Mouse (Mus musculus) adrenal gland, adult 2 months (tissue): Measurements from ENCODE around the gene Cab39. TPM values are rescaled to one million over a fixed set of nuclear protein-coding genes. Genes with fewer than 3 reads are reported as not detected.
A peak's percentile ranks its signal among the peaks of the same experiment; 100 is the strongest.

ENCODE experiments used
- DNase-seq: peaks from one replicate; pipeline ENCODE4 v3.0.0; 2021
- polyA plus RNA-seq: library from polyadenylated mRNA; depleted of rRNA; stranded (reverse); fragments of >200 nt; gene quantifications from 2 replicates; pipeline ENCODE4 v1.2.3, GENCODE M21; 2012
- total RNA-seq, 2 experiments: library from RNA; stranded (reverse); gene quantifications; 2 replicates each; pipeline ENCODE4 v1.2.3; 2021

The Cab39 gene
- total and polyA plus RNA-seq, 3 experiments = 48.6 to 124 (median 124) TPM

DNA sequence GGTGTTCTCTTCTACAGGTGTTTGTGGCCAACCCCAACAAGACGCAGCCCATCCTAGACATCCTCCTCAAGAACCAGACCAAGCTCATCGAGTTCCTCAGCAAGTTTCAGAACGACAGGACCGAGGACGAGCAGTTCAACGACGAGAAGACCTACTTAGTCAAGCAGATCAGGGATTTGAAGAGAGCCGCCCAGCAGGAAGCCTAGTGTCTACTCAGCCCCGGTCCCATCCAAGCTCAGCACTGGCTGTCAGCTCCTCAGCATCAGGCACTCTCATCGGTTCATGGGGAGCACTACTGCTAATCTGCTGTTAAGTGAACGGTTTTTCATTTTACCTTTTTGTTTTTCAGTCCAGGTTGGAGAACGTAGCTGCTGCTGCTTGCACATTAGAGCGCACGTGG lies 55.8 kb downstream of the Cab39 start:
- no peak for DNase-seq

DNA sequence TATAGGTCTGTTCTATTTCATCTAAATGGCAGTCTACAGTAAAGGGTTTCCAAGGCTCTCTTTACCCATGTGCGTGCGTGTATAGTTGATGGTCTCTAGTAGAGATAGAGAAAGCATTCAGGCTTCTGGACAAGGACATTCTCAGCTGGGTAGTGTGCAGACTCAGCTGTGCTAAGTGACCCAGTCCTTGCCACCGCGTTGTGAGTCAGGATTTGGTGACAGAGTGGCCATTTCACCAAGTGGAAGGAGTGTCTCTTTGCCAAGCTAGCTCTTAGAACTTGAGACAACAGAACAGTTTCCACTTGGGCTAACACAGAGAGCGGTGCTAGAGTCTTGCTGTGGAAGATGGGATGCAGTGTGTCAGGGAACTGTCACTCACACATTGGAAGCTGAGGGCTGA lies 57.6 kb downstream of the Cab39 start:
- DNase-seq = peak; percentile 78

DNA sequence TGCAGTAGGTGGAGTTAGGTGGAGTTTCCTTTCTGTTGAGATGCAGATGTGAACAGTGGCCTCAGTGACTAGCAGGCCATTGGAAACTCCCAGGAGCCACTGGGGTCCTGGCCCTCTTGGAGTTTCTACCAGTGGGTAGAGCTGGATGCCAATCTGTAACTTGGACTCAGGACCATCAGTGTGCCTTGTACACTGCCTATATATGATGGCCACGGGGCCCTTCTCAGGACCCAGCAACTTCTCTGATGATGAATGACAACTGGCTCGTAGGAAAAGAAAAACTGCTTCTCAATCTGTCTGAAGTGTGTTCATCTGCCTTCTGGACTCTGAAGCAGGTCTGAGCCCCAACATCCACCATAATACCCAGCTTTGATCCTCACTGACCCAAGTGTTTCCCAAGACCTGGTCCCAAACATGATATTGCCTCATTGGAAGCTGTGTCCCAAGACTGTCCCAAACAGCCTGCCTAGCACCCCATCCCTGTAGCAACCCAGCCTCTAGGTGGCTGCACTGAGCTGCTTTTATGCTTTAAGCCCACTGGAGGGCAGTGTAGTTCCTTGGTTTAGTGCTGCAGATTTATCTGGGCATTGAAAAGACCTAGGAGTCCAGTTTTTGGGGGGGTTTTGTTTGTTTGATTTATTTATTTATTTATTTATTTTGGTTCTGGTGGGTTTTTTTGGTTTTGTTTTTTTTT lies 59.9 kb downstream of the Cab39 start:
- DNase-seq = peak; percentile 78

DNA sequence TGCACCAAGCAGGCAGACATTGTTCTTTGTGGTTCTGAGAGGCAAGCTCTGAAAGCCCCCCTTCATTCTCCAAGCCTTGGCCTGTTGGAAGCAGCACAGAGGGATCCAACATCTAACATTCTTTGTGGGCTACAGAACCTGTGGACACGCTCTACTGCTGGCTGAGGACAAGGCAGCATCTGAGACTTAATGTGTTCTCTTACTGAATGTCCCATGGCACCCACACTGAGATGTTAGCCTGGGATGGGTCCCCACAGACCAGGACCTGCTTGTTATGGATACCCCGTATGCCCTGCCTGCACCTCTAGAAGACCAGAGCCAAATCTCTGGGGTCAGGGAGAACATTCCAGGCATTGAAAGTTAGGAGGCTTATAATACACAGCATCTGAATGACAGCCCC lies 60.6 kb downstream of the Cab39 start:
- no peak for DNase-seq

DNA sequence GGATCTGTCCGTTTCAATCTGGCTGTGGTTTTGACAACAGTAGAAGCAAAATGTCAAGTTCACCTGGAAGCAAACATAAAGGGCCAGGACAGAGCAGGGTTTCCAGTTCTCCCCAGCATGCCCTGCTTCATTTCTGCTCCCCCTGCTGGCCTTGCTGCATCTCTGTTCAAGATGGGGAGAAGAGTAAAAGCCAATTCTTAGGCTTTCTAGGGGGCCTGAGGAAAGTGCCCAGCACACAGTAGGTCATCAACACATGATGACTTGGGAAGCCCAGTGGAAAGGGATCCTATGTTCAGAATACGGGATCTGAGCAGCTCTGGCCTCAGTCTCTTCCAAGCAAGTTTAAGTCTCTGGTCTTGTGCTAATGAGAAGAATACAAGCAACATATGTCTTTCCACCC lies 61.2 kb downstream of the Cab39 start:
- no peak for DNase-seq

DNA sequence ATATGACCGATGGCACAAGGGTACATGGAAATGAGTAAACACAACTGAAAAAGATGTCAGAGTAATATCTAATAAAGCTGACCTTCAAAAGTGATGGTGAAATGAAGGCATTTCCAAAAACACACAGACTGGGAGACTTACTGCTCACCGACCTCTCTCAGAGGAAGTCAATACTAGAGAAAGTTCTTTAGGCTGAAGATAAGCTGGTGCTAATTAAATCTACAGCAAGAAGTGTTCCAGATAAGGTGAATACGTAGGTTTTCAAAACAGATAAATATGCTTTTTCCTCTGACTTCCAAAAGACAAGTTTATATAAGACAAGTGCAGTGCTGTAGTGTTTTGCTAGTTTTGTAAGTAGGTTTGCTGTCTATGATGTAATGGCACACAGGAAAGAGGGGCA lies 63.0 kb downstream of the Cab39 start:
- no peak for DNase-seq

DNA sequence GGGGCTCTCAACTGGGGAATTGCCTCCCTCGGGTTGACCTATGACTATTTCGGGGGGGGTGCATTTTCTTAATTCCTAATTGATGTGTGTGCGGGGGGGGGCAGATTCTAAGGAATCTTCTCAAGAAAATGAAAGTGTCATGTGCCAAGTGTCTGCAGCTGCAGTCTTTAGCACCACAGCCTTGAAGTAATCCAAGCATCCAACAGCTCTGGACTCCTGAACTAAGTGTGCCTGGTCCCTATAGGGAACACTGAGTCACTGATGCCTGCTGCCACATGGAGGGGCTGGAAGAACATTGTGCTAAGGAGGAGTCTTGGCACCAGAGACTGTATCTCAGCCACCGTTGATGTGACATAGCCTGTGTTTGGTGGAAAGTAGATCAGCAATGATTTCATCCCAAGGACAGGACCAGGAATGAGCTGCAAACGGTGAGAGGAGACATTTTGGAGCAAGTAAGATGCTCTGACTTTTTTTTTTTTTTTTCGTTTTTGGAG lies 64.1 kb downstream of the Cab39 start:
- no peak for DNase-seq

DNA sequence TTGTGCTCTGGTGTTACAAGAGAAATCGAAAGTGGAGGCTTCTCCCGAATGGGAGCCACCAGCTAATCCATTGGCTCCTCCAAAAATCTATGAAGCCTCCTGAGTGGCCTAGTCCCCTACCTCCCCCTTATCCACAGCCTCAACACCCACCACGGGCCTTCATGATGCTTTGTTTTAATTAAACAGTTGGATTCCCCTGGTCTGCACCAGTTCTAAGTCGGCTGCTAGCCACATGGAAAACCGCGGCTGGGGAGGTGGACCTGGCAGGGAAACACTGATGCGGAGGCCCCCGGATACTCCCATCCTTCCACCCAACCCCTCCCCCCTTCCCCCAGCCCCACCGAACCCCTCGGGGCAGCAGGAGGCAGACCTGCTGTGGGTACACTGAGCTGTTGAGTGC lies 71.1 kb downstream of the Cab39 start:
- DNase-seq = no peak

DNA sequence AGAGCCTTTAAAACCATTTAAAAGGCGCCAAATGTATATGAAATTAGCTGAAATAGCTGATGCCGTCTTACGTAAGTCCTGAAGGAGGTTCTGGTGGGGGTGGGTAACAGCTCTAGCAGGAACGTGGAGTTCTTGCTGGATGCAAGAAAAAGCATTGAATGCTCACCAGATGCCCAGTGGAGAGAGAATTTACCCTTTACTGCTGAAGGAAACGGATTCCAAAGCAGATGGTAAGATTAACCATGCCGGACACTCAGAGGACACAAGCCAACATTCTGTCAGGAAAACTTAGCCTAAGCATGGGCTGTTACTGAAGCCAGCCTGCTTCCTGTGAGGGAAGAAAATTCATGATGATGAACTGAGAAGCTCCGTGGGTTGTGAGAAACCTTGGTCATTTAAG lies 76.8 kb downstream of the Cab39 start:
- DNase-seq = no peak

DNA sequence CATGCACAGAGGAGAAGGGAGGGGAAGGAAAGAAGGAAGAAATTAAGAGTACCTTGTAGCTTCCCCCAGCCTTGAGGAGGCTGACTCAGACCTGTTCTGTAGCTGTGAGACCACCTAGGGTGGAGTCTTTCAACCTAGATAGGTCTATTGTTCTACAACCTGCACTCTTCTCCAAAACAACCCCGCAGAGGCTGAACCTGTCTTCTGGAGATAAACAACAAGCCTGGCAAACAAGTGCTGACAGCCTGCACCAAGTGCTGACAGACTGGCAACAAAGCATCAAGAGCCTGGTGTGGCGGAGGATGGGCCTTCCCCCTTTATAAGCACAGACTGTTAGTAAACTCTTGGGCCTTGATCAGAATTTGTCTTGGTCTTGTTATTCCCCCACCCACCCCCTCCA lies 77.3 kb downstream of the Cab39 start:
- DNase-seq = no peak

DNA sequence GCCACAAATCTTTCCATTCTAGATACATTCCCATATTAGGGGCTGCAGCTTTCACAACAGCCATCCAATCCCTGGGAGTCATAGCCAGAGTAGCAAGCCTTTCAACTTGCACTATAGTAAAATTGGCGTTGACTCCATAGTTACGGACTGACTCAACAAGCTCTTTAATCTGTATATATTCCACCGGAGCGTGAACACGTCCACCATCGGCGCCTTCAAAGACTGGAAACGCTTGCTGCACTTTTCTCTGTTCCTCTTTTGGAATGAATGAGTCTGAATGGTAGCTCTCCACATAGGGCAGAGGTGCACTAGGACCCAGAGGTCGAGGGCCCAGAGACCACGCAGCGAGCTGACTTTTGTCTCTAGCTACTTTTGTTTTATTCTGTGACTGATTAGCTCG lies 88.8 kb downstream of the Cab39 start:
- no peak for DNase-seq

DNA sequence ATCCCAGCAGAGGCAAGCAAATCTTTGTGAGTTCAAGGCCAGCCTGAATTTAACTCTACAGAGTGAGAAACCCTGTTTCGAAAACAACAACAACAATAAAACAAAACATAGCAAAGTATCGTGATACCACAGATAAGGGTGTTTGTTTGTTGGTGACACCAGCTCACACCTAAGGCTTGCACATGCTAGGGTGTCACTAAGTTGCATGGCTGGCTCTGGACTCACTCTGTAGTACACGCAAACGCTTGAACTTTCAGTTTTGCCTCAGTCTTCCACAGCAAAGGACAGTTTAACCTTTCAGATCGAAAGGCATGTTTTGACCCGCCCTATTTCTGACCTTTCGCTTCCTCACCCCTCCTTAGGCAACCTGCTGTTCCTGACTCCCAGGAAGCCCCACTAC lies 94.0 kb downstream of the Cab39 start:
- no peak for DNase-seq

DNA sequence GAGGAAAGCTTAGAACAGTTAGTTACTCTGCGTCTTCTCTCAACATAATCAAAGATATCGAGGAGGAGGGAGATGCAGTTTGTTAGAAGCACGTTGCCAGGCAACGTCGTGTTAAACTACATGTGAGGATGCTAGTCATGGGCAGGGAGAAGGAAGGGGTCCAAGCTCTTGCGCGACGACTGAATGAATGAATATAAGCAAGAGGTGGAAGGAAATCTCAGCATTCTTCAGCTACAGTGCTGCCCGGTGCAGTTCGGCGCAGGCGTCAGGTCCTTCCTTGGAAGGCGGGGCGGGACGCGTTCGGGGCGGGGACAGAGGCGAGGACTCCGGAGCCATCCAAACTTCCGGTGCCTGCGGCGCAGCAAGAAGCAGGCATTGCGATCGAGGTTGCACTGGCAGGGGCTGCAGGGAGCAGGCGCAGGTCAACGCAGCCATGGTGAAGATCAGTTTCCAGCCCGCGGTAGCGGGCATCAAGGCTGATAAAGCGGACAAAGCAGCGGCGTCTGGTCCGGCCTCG lies 101.0 kb downstream of the Cab39 start, which contains the start of gene Itm2c:
Gene Itm2c, plus strand, starts transcription at position 51 of the 517 bp plus-strand sequence.
- DNase-seq = peak; percentile 95

DNA sequence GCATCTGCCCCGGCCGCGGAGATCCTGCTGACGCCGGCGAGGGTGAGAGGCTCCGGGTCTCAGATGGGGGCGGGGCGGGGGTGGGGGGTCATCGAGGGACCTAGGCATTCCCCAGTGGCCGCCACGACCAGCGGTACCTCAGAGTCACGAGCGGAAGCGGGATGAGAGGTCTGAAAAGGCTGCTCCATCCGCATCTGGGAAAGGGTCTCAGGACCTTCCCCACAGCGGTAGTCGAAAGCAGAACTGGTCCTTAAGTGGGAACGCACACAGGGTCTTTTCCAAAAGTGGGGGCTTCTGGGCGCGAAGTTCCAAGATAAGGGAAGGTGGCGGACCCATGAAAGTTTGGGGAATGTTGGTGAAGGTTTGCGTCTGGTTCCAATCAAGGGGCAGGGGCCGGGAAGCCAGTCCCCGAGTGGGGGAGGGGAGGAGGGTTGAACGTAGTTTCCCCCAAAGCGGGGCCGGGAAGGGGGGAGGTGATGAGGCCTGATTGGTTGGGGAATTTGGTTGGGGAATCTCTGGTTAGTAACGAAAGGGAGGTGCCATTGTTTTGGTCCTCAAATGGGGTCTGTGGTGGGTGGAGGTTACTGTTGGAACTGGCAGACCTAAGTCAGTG lies 101.6 kb downstream of the Cab39 start:
- DNase-seq = peak; percentile 59

DNA sequence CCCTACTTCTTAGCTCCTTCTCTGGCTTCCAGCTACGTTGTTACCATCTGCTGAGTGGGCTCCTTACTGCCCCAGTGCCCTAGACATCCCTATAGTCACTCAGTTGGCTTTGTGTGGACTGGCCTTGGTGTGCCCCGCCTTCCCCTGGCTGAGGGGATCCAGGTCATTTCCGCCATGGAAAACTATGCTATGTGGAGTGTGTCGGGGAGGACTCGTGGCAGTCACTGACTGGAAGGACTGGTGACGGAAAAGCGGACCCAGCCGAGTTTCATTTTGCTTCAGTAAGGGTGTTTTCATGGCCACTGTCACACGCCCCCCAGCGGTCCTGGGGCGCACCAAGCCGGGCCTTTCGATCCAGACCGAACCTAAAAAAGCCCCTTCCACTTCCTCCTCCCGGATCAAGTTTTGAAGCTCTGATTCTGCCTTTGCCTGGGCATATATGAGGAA lies 102.2 kb downstream of the Cab39 start:
- peak; percentile 85 for DNase-seq

DNA sequence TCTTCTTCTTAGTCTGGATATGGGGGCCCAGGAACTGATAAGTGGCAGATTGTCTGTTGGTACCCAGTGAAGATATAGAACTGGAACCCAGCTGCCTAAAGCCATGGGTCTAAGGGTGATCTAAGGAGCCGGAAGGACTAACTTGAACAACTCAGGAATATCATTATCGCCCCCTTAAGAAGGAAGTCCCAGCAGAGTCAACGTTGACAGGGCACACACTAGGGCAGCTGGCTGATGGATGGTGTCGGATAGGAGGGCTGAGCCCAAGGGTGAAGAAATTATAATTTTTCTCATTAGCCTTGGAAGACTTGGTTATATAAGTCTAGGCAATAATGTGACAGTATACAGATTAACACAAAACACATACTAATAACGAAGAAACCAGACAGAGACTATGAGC lies 102.9 kb downstream of the Cab39 start:
- DNase-seq = no peak

DNA sequence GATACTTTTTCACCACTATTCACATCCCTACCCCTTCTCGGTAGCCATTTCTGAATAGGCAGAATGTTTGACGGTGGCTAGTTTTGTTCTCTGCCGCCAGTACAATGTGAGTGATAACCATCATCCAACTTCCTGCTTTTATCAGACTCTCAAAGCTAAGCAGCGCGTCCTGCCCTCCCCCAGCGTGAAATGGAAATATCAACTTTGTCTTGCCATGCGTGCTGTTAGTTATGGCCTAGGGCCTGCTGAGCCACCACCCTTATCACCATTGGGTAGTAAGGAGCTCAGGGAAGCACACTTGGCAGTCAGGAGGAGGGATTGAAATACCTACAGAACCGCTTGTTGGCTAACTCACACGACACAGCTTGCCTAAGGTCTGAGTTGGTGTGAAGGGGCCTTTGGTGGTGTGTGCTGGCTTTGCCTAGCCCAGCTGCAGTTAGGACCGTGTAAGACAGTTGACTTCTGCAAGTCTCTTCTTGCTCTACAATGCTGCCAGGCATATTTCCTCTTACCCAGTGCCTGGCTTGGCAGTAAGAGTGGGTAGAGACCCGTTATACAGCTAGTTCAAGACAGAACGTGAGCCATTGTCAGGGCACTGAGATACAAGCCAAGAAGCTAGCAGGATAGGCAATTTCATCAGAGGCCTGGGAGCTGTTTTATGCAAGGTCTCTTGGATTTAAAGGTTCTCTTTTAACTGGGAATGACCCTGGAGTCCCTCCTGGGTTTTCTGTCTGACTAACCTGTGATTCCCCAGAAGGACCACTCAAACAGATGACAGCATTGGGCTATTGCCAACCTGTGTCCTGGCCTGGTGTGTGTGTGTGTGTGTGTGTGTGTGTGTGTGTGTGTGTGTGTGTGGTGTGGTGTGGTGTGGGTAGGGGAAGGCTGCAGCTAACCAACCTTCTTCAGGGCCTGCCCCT lies 103.8 kb downstream of the Cab39 start:
- DNase-seq = peak; percentile 60

DNA sequence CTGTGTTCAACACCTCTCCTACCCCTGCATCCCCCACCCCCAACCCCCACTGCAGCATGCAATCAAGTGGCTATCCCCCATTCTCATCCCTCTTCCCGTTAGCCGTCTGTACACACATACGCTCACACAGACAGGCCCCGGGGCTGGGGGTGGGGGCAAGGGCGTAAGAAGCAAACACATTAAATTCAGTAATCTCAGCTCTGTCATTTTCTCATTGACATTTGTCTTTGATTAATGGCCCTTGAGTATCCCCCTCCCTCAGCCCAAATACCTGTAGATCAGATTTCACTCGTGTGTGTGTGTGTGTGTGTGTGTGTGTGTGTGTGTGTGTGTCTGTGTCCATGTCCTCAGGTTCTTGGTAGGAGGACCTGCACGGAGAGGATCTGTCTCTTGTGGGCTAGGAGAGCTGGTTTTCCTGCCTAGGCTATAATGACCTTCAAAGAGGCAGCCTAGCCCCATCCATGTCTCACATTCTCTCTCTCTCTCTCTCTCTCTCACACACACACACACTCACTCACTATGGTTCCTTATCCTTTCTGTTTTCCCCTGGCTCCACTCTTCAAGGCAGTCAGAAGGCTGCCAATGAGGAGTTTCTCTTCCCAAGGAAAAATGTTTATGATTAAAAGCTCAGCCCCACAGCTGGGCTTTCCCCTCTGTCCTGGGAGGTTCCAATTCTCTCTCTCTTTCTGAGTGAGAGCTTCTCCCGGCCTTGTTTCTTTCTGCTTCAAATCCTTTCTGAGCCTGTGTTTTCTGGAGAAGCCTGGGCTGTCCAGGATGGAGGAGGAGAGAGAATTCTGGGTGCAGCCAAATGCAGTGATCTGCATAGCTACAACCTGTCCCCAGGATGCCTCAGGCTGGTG lies 104.9 kb downstream of the Cab39 start:
- DNase-seq = no peak

DNA sequence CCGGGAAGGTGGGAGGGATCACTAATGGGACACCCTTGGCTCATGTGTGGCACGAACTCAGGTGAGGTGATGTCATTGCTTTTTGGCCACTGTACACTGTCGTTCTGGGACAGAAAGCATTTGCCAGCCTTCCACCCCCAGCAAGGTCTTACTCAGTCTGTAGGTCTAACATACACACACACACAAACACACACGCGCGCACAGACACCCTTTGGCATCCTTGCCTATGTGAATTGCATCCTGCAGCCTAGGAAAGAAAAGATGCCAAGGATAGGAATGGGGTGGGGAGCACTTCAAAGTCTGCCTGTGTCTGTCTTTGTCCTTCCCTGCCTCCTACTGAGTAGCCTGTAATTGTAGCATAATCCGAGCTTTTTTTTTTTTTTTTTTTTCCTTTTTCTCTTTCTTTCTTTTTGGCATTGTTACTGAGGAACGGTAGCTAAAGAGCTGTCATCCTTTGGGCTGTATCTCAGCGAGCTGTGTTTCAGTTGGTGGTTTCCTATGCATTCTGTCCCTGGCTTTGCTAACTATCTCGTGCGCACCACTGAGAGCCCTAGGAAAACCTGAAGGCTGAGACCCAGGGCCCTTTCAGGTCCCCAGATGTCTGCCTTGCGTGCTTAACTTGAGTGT lies 105.6 kb downstream of the Cab39 start:
- no peak for DNase-seq

DNA sequence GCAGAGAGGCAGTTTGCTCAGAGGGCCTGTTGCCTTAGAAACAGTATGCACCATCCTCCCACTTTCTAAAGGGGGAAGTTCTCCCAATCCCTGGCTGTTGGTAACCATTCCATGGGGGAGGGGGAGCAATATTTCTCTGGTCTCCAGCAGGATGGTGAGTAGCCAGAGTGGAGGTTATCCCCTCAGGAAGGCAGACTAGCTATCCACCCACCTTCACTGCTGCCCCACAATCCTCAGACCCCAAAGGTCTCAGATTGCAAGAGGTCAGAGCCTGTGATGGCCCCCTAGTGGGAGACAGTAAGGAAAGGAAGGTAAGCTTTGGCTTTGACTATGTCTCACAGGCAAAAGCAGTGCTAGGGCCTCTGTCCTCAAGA lies 106.1 kb downstream of the Cab39 start:
- no peak for DNase-seq
